Mouse (Mus musculus) lung, postnatal 0 days (tissue): ENCODE measurements at regions not wholly inside any gene's neighbourhood (a gene's known extent, or its start where the extent isn't known, plus 50 kb on each side); places are given as distances from the start of the nearest gene placed in this dataset.
A peak's percentile ranks its signal among the peaks of the same experiment; 100 is the strongest.

ENCODE experiments used
- ATAC-seq: fragments of 200-750 bp; cut with Nextera tagmentation; 2 replicates; pipeline ENCODE4 v1.8.0; 2017; ENCODE audit warnings: moderate library complexity
- DNase-seq: peaks from one replicate; pipeline ENCODE4 v3.0.0-alpha.2; 2016; ENCODE audit warnings: low spot score
- H3K27ac ChIP-seq: fragments of 300-500 bp; sonication (generic); 2 replicates; pipeline ENCODE4 v1.5.1; 2014; ENCODE audit warnings: antibody characterized with exemption, mild to moderate bottlenecking, low read length, mixed read lengths
- H3K27me3 ChIP-seq: fragments of 300-500 bp; sonication (generic); replicated peaks from 2 replicates; pipeline ENCODE4 v1.6.1; 2014; ENCODE audit warnings: low read length, mixed read lengths; ENCODE audit not compliant: insufficient read depth
- H3K36me3 ChIP-seq: fragments of 300-500 bp; sonication (generic); 2 replicates; pipeline ENCODE4 v1.6.1; 2014; ENCODE audit warnings: low read length, mixed read lengths; ENCODE audit not compliant: insufficient read depth
- H3K4me1 ChIP-seq: fragments of 300-500 bp; sonication (generic); 2 replicates; pipeline ENCODE4 v1.6.1; 2014; ENCODE audit warnings: antibody characterized with exemption, low read depth, low read length, mixed read lengths; ENCODE audit not compliant: insufficient read depth
- H3K4me2 ChIP-seq: fragments of 300-500 bp; sonication (generic); replicated peaks from 2 replicates; pipeline ENCODE4 v1.6.1; 2014; ENCODE audit warnings: low read depth, mild to moderate bottlenecking, low read length, moderate library complexity, mixed read lengths
- H3K4me3 ChIP-seq: fragments of 300-500 bp; sonication (generic); 2 replicates; pipeline ENCODE4 v1.5.1; 2014; ENCODE audit warnings: low read depth, low read length
- H3K9ac ChIP-seq: fragments of 300-500 bp; sonication (generic); replicated peaks from 2 replicates; pipeline ENCODE4 v1.6.1; 2014; ENCODE audit warnings: low read depth, mild to moderate bottlenecking
- H3K9me3 ChIP-seq: fragments of 300-500 bp; sonication (generic); 2 replicates; pipeline ENCODE4 v1.6.1; 2016; ENCODE audit warnings: low read length, mixed read lengths
- CTCF ChIP-seq: IDR thresholded peaks from 2 replicates; pipeline ENCODE4 v1.5.1; 2016; ENCODE audit warnings: antibody characterized with exemption, mild to moderate bottlenecking
- EP300 ChIP-seq: IDR thresholded peaks from 2 replicates; pipeline ENCODE4 v1.6.1; 2016; ENCODE audit warnings: antibody characterized with exemption, mild to moderate bottlenecking, control low read depth
- WGBS: fragments of 180-500 bp; shearing (Covaris S2); extraction: QIAGEN DNeasy Blood & Tissue Kit; methylation state at CpG from one replicate; pipeline ENCODE4 v1.1.7; 2014; 5-methylcytosine and 5-hydroxymethylcytosine counted together

DNA sequence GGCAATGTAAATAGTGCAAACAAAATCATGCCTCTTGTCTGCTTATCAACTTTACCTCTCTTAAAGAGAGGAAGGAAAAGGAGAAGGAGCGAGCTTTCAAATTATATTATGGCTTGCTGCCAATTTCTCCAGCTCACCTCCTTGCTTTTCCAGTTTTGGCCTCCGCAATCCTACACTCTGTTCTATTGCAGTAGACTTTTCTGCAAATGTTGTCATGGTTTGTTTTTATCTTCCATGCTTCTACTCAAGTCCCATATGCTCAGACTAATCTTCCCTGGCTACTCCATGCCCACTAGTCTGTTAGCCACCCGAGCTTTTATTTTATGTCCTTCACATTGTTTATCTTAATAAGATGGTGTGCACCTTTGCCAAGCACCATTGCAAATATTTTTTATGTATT lies 168.0 kb upstream of the Osr1 start:
- TF ChIP-seq EP300 (no peak), CTCF (no peak)

DNA sequence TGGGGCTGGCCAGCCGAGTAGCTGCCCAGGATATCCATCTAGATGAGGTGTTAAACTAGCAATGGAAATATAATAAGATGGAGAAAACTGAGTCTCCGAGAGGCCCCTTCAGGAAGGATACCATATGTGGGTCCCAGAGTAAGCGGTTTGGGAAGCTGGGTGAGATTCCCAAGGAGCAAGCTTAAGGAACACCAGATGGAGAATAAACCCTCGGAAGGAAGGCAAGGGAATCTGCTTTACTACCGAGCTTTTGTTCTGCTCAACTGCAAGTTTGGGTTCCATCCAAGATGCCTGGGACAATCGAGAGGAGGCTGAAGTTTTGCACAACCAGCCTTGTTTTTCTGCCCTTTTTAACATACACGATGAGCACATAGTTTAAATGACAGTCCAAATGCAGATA lies 164.9 kb upstream of the Osr1 start:
- Histone ChIP-seq H3K27me3 (no peaks in the 10 kb centered on the region), H3K9me3 (no peaks in the 10 kb centered on the region), H3K4me1 (no peaks in the 10 kb centered on the region), H3K4me2 (no peak overlapping the region), H3K27ac (no peak overlapping the region), H3K9ac (no peak overlapping the region), H3K4me3 (no peak overlapping the region), H3K36me3 (no peaks in the 10 kb centered on the region)
- TF ChIP-seq EP300 = no peak
- TF ChIP-seq CTCF = no peak
- 60% methylated on average over 7 of the region's 7 CpGs for WGBS
- ATAC-seq (no peak), DNase-seq (no peak)

More for the DNA sequence above, 168.0 kb upstream of the Osr1 start:
- H3K4me3 ChIP-seq = no peak overlapping the region
- no peaks in the 10 kb centered on the region for H3K36me3 ChIP-seq
- no peaks in the 10 kb centered on the region for H3K4me1 ChIP-seq
- H3K9ac ChIP-seq = no peak overlapping the region
- no peak overlapping the region for H3K27ac ChIP-seq
- H3K9me3 ChIP-seq = no peaks in the 10 kb centered on the region
- 46% methylated on average over 3 of the region's 3 CpGs for WGBS
- ATAC-seq = no peak
- H3K4me2 ChIP-seq = no peak overlapping the region
- no peaks in the 10 kb centered on the region for H3K27me3 ChIP-seq
- peak; percentile 21 for DNase-seq

- DNase-seq = no peak
- TF ChIP-seq EP300 (no peak), CTCF (no peak)
- Histone ChIP-seq H3K27ac (no peak overlapping the region), H3K4me3 (no peak overlapping the region), H3K4me1 (no peaks in the 10 kb centered on the region), H3K4me2 (no peak overlapping the region), H3K9ac (no peak overlapping the region), H3K36me3 (no peaks in the 10 kb centered on the region), H3K9me3 (no peaks in the 10 kb centered on the region), H3K27me3 (no peaks in the 10 kb centered on the region)
- ATAC-seq = no peak
- 29% methylated on average over 3 of the region's 3 CpGs for WGBS
Observed at GRCm38 (mm10) chr12:9419311-9419710, 150.6 kb upstream of the Osr1 start.

- no peak overlapping the region for H3K9ac ChIP-seq
- DNase-seq (no peak), ATAC-seq (no peak)
- no peak overlapping the region for H3K4me2 ChIP-seq
- no peak overlapping the region for H3K4me3 ChIP-seq
- TF ChIP-seq CTCF = no peak
- TF ChIP-seq EP300 = no peak
- no peaks in the 10 kb centered on the region for H3K27me3 ChIP-seq
- no peaks in the 10 kb centered on the region for H3K4me1 ChIP-seq
- H3K27ac ChIP-seq = no peak overlapping the region
- WGBS = 72% methylated on average over 3 of the region's 3 CpGs
- H3K9me3 ChIP-seq = no peaks in the 10 kb centered on the region
- H3K36me3 ChIP-seq = no peaks in the 10 kb centered on the region
Observed at GRCm38 (mm10) chr12:9430656-9431055, 139.3 kb upstream of the Osr1 start.

GRCm38 (mm10) chr12:9438575-9439161 lies 131.2 kb upstream of the Osr1 start:
- ATAC-seq (peak; percentile 54), DNase-seq (peak; percentile 13)
- WGBS = 13% methylated on average over 9 of the region's 9 CpGs
- no peak overlapping the region for H3K4me3 ChIP-seq
- H3K9ac ChIP-seq = no peak overlapping the region
- H3K9me3 ChIP-seq = no peaks in the 10 kb centered on the region
- TF ChIP-seq CTCF (no peak), EP300 (no peak)
- no peaks in the 10 kb centered on the region for H3K4me1 ChIP-seq
- 0 out of 2 replicates have a peak overlapping the region, but pooled peaks have one; percentile 3 for H3K4me2 ChIP-seq
- no peak overlapping the region for H3K27ac ChIP-seq
- H3K36me3 ChIP-seq = no peaks in the 10 kb centered on the region
- no peaks in the 10 kb centered on the region for H3K27me3 ChIP-seq

GRCm38 (mm10) chr12:9450620-9451019 lies 119.3 kb upstream of the Osr1 start:
- Histone ChIP-seq H3K36me3 (no peaks in the 10 kb centered on the region), H3K27ac (peak overlapping the region; percentile 21; the same call in 1 of the 2 replicates), H3K4me2 (no peak overlapping the region), H3K9ac (no peak overlapping the region), H3K27me3 (no peaks in the 10 kb centered on the region), H3K4me3 (no peak overlapping the region), H3K4me1 (no peaks in the 10 kb centered on the region), H3K9me3 (no peaks in the 10 kb centered on the region)
- ATAC-seq = peak; percentile 93
- TF ChIP-seq CTCF (no peak), EP300 (peak; percentile 38)
- peak; percentile 71 for DNase-seq
- WGBS = 8% methylated on average over 3 of the region's 3 CpGs

DNA sequence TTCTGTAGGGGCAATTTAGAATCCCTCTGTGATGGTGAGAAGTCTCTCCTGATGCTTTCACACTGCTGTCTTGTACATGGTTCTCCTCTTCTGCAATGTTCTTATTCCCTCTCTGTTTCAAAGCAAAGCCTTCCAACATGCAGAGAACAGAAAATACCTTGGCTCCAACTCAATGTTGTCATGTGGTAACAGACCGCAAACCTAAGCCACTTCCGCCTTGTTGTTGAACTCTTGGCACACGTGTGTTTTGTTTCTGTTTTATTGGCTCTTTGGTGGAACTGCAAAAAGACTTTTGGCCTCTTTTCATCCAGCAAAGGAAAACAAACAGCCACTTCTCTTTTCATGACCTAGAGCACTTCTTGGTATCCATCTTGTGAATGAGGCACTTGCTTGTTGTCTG lies 109.7 kb upstream of the Osr1 start:
- no peaks in the 10 kb centered on the region for H3K4me1 ChIP-seq
- TF ChIP-seq EP300 (no peak), CTCF (no peak)
- DNase-seq = no peak
- 58% methylated on average over 3 of the region's 3 CpGs for WGBS
- no peak overlapping the region for H3K4me2 ChIP-seq
- H3K4me3 ChIP-seq = no peak overlapping the region
- H3K27me3 ChIP-seq = no peaks in the 10 kb centered on the region
- no peak for ATAC-seq
- no peaks in the 10 kb centered on the region for H3K36me3 ChIP-seq
- H3K9me3 ChIP-seq = no peaks in the 10 kb centered on the region
- H3K27ac ChIP-seq = no peak overlapping the region
- H3K9ac ChIP-seq = no peak overlapping the region
